Mouse (Mus musculus): ENCODE results near the gene Cntfr. TPM values are rescaled to one million over a fixed set of nuclear protein-coding genes. Genes with fewer than 3 reads are reported as not detected.

Gene Cntfr
- polyA plus RNA-seq, 1 experiment from 2014 or later: 8.2 TPM

GRCm38 (mm10) chr4:41641199-41641822 lies 55.6 kb downstream of the Cntfr start:
- Histone ChIP-seq H3K9me3 (ENCODE audit: low read depth, low read length) (no peaks in the 10 kb centered on the region), H3K4me2 (no peak overlapping the region), H3K9ac (no peak overlapping the region), H3K4me1 (ENCODE audit: insufficient read depth) (peaks cover 5% of the 10 kb centered on the region; the same call in 1 of the 2 replicates), H3K36me3 (ENCODE audit: insufficient read depth) (no peaks in the 10 kb centered on the region), H3K27me3 (ENCODE audit: insufficient read depth, low read length) (no peaks in the 10 kb centered on the region; the same call in 1 of the 2 replicates), H3K27ac (ENCODE audit: low read depth) (no peak overlapping the region), H3K4me3 (ENCODE audit: low read depth, low read length) (no peak overlapping the region)
- TF ChIP-seq CTCF (IDR thresholded peaks at IDR 0.05; ENCODE audit: low read depth): no peak
- no peak for DNase-seq
- 81% methylated on average over 6 of the region's 6 CpGs for WGBS
- ATAC-seq (ENCODE audit: insufficient read depth): no peak

- DNase-seq (peak; percentile 98), ATAC-seq (ENCODE audit: insufficient read depth) (peak; percentile 93)
- H3K4me1 ChIP-seq (ENCODE audit: insufficient read depth): peaks cover 12% of the 10 kb centered on the region; the same call in 1 of the 2 replicates
- H3K27me3 ChIP-seq (ENCODE audit: insufficient read depth, low read length): no peaks in the 10 kb centered on the region; the same call in 1 of the 2 replicates
- peak within 1 kb of the TSS; percentile 72 for H3K9ac ChIP-seq
- H3K36me3 ChIP-seq (ENCODE audit: insufficient read depth): no peaks in the 10 kb centered on the region
- peak within 1 kb of the TSS; percentile 60 for H3K27ac ChIP-seq (ENCODE audit: low read depth)
- no peaks in the 10 kb centered on the region for H3K9me3 ChIP-seq (ENCODE audit: low read depth, low read length)
- TF ChIP-seq CTCF (IDR thresholded peaks at IDR 0.05; ENCODE audit: low read depth): no peak
- peak within 1 kb of the TSS; percentile 58 for H3K4me3 ChIP-seq (ENCODE audit: low read depth, low read length)
- H3K4me2 ChIP-seq: peak within 1 kb of the TSS; percentile 87
- under 1% methylated on average over 68 of the region's 74 CpGs for WGBS
Measured at GRCm38 (mm10) chr4:41639913-41640507, 56.9 kb downstream of the Cntfr start, which contains the start of gene Enho. Enho (minus strand) TSS chr4:41640324.

GRCm38 (mm10) chr4:41639214-41639841 lies 57.6 kb downstream of the Cntfr start:
- 15% methylated on average over 10 of the region's 10 CpGs for WGBS
- DNase-seq (no peak), ATAC-seq (ENCODE audit: insufficient read depth) (no peak)
- H3K27me3 ChIP-seq (ENCODE audit: insufficient read depth, low read length): no peaks in the 10 kb centered on the region; the same call in 1 of the 2 replicates
- peak overlapping the region; percentile 60; the same call in 1 of the 2 replicates for H3K27ac ChIP-seq (ENCODE audit: low read depth)
- peak overlapping the region; percentile 87 for H3K4me2 ChIP-seq
- no peaks in the 10 kb centered on the region for H3K9me3 ChIP-seq (ENCODE audit: low read depth, low read length)
- no peaks in the 10 kb centered on the region for H3K36me3 ChIP-seq (ENCODE audit: insufficient read depth)
- H3K4me3 ChIP-seq (ENCODE audit: low read depth, low read length): peak overlapping the region; percentile 58
- H3K9ac ChIP-seq: peak overlapping the region; percentile 72
- peaks cover 12% of the 10 kb centered on the region; the same call in 1 of the 2 replicates for H3K4me1 ChIP-seq (ENCODE audit: insufficient read depth)
- no peak for TF ChIP-seq CTCF (IDR thresholded peaks at IDR 0.05; ENCODE audit: low read depth)

- 84% methylated on average over 6 of the region's 6 CpGs for WGBS
- Histone ChIP-seq H3K27ac (ENCODE audit: low read depth) (no peak overlapping the region), H3K9me3 (ENCODE audit: low read depth, low read length) (no peaks in the 10 kb centered on the region), H3K4me1 (ENCODE audit: insufficient read depth) (peaks cover 12% of the 10 kb centered on the region; the same call in 1 of the 2 replicates), H3K4me2 (peak overlapping the region; percentile 87), H3K4me3 (ENCODE audit: low read depth, low read length) (0 out of 2 replicates have a peak overlapping the region, but pooled peaks have one; percentile 58), H3K9ac (peak overlapping the region; percentile 5; the same call in 1 of the 2 replicates), H3K36me3 (ENCODE audit: insufficient read depth) (no peaks in the 10 kb centered on the region), H3K27me3 (ENCODE audit: insufficient read depth, low read length) (no peaks in the 10 kb centered on the region; the same call in 1 of the 2 replicates)
- no peak for ATAC-seq (ENCODE audit: insufficient read depth)
- TF ChIP-seq CTCF (IDR thresholded peaks at IDR 0.05; ENCODE audit: low read depth): no peak
- DNase-seq: no peak
Measured at GRCm38 (mm10) chr4:41638828-41639213, 58.1 kb downstream of the Cntfr start.

- Histone ChIP-seq H3K4me2 (no peak overlapping the region), H3K9ac (no peak overlapping the region), H3K9me3 (ENCODE audit: low read depth, low read length) (no peaks in the 10 kb centered on the region), H3K27ac (ENCODE audit: low read depth) (no peak overlapping the region), H3K4me3 (ENCODE audit: low read depth, low read length) (no peak overlapping the region), H3K27me3 (ENCODE audit: insufficient read depth, low read length) (no peaks in the 10 kb centered on the region; the same call in 1 of the 2 replicates), H3K36me3 (ENCODE audit: insufficient read depth) (no peaks in the 10 kb centered on the region), H3K4me1 (ENCODE audit: insufficient read depth) (peaks cover 12% of the 10 kb centered on the region; the same call in 1 of the 2 replicates)
- DNase-seq (no peak), ATAC-seq (ENCODE audit: insufficient read depth) (no peak)
- WGBS: 92% methylated on average over 10 of the region's 10 CpGs
- TF ChIP-seq CTCF (IDR thresholded peaks at IDR 0.05; ENCODE audit: low read depth): no peak
Measured at GRCm38 (mm10) chr4:41638186-41638731, 58.6 kb downstream of the Cntfr start.

- Histone ChIP-seq H3K9me3 (ENCODE audit: low read depth, low read length) (no peaks in the 10 kb centered on the region), H3K27me3 (ENCODE audit: insufficient read depth, low read length) (no peaks in the 10 kb centered on the region; the same call in 1 of the 2 replicates), H3K4me2 (no peak overlapping the region), H3K9ac (no peak overlapping the region; the same call in 1 of the 2 replicates), H3K27ac (ENCODE audit: low read depth) (no peak overlapping the region), H3K4me3 (ENCODE audit: low read depth, low read length) (no peak overlapping the region), H3K36me3 (ENCODE audit: insufficient read depth) (no peaks in the 10 kb centered on the region), H3K4me1 (ENCODE audit: insufficient read depth) (peaks cover 12% of the 10 kb centered on the region; the same call in 1 of the 2 replicates)
- DNase-seq (no peak), ATAC-seq (ENCODE audit: insufficient read depth) (no peak)
- 69% methylated on average over 10 of the region's 10 CpGs for WGBS
- no peak for TF ChIP-seq CTCF (IDR thresholded peaks at IDR 0.05; ENCODE audit: low read depth)
Measured at GRCm38 (mm10) chr4:41636882-41637635, 59.8 kb downstream of the Cntfr start.
